Mouse (Mus musculus) G1E (cell line): ENCODE results near the gene Nyap1.

Source experiments
- CTCF ChIP-seq: IDR thresholded peaks from 2 replicates; pipeline ENCODE4 v1.5.1; 2012; ENCODE audit warnings: low read depth, low read length, inconsistent platforms, mixed read lengths
- GATA1 ChIP-seq: IDR thresholded peaks from 2 replicates; pipeline ENCODE4 v1.6.1; 2012; ENCODE audit warnings: borderline replicate concordance, low read length, inconsistent platforms, mixed read lengths
- GATA2 ChIP-seq: IDR thresholded peaks from 2 replicates; pipeline ENCODE4 v1.6.1; 2012; ENCODE audit warnings: low read depth, low read length, inconsistent platforms, borderline replicate concordance
- POLR2AphosphoS5 ChIP-seq: IDR thresholded peaks from 2 replicates; pipeline ENCODE4 v1.6.1; 2012; ENCODE audit warnings: low read depth, low read length, inconsistent platforms; ENCODE audit not compliant: insufficient replicate concordance
- TAL1 ChIP-seq: conservative IDR thresholded peaks from 2 replicates; pipeline ENCODE4 v1.6.1; 2012; ENCODE audit warnings: low read depth, low read length, inconsistent platforms, mixed read lengths

DNA sequence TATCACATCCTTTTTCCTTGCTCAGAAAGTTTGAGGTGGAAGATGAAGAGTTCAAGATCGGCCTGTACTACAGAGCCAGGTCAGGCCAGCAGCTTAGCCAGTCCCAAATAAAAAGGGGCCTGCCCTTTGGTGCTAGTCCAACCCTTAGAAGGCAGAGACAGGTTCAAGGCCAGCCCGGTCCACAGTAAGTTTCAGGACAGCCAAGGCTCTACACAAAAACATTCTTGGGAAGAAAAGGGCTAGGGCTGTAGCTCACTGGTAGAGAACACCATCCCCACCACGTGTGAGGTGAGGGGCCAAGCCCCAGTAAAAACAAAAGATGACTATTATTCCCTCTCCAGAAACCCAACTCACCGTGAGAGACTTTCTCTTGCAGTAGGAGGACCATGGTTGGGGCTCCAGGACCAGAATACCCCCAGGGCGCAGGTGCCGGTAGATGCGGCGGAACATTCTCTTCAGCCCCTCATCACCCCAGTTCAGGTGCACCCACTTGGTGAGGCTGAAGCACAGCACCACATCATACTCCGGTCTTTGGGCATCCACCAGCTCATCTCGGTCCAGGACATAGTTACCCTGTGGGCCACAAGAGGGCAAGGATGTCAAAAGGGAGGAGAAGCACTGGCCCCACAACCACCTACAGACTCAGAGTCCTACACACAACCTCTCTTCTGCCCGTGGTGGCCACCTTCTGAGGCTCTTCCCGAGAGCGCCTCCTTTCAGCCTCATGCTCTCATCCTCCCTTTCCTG, 41.5 kb upstream of the Nyap1 start:
- no peak for TF ChIP-seq GATA1
- no peak for TF ChIP-seq CTCF
- TF ChIP-seq TAL1, result no peak
- TF ChIP-seq GATA2, result no peak
- TF ChIP-seq POLR2AphosphoS5, result no peak
